Mouse (Mus musculus) brain, embryonic 14.5 days (tissue): Measurements from ENCODE around the gene Gtf2f2.

Source experiments
- CTCF ChIP-seq: fragments of 200-500 bp; IDR thresholded peaks from 2 replicates; pipeline ENCODE4 v1.5.1; 2012; ENCODE audit warnings: inconsistent platforms, mild to moderate bottlenecking, moderate library complexity, borderline replicate concordance; ENCODE audit not compliant: insufficient read depth, insufficient read length; ENCODE audit errors: extremely low read depth
- POLR2A ChIP-seq: fragments of 200-500 bp; IDR thresholded peaks from 2 replicates; pipeline ENCODE4 v1.6.1; 2012; ENCODE audit warnings: mild to moderate bottlenecking, inconsistent platforms, borderline replicate concordance; ENCODE audit not compliant: poor library complexity, insufficient read depth, insufficient read length, severe bottlenecking; ENCODE audit errors: extremely low read depth

GRCm38 (mm10) chr14:76043251-76044163, 32.8 kb upstream of the Gtf2f2 start:
- TF ChIP-seq POLR2A (no peak), CTCF (no peak)
